Mouse (Mus musculus): ENCODE measurements at regions not wholly inside any gene's neighbourhood (a gene's known extent, or its start where the extent isn't known, plus 50 kb on each side); places are given as distances from the start of the nearest gene placed in this dataset.

GRCm38 (mm10) chr4:71283147-71283546, 474.6 kb downstream of the Gm11232 start:
- Histone ChIP-seq H3K27ac (ENCODE audit: low read length) (no peak overlapping the region), H3K9me3 (ENCODE audit: low read length) (no peaks in the 10 kb centered on the region), H3K36me3 (ENCODE audit: insufficient read depth, low read length) (no peaks in the 10 kb centered on the region), H3K4me2 (replicated peaks; ENCODE audit: low read depth, low read length) (no peak overlapping the region), H3K4me1 (ENCODE audit: insufficient read depth, low read depth, low read length) (no peaks in the 10 kb centered on the region), H3K4me3 (ENCODE audit: low read depth, low read length) (no peak overlapping the region), H3K9ac (replicated peaks; ENCODE audit: low read depth) (no peak overlapping the region), H3K27me3 (replicated peaks; ENCODE audit: insufficient read depth, low read length) (no peaks in the 10 kb centered on the region)
- TF ChIP-seq EP300 (IDR thresholded peaks at IDR 0.05) (no peak), CTCF (IDR thresholded peaks at IDR 0.05) (no peak)
- ATAC-seq, result no peak
- no peak for DNase-seq (ENCODE audit: low spot score)
- WGBS, result 74% methylated on average over 1 of the region's 1 CpGs

- H3K36me3 ChIP-seq (ENCODE audit: insufficient read depth, low read length), result no peaks in the 10 kb centered on the region
- no peaks in the 10 kb centered on the region for H3K9me3 ChIP-seq (ENCODE audit: low read length)
- no peaks in the 10 kb centered on the region for H3K27me3 ChIP-seq (replicated peaks; ENCODE audit: insufficient read depth, low read length)
- ATAC-seq (no peak), DNase-seq (ENCODE audit: low spot score) (no peak)
- H3K4me2 ChIP-seq (replicated peaks; ENCODE audit: low read depth, low read length), result no peak overlapping the region
- no peak overlapping the region for H3K4me3 ChIP-seq (ENCODE audit: low read depth, low read length)
- TF ChIP-seq CTCF (IDR thresholded peaks at IDR 0.05) (no peak), EP300 (IDR thresholded peaks at IDR 0.05) (no peak)
- H3K9ac ChIP-seq (replicated peaks; ENCODE audit: low read depth), result no peak overlapping the region
- no peaks in the 10 kb centered on the region for H3K4me1 ChIP-seq (ENCODE audit: insufficient read depth, low read depth, low read length)
- no peak overlapping the region for H3K27ac ChIP-seq (ENCODE audit: low read length)
- 25% methylated on average over 1 of the region's 1 CpGs for WGBS
Observed at GRCm38 (mm10) chr4:71279710-71280109, 478.1 kb downstream of the Gm11232 start.

- TF ChIP-seq EP300 (IDR thresholded peaks at IDR 0.05) (no peak), CTCF (IDR thresholded peaks at IDR 0.05) (no peak)
- Histone ChIP-seq H3K4me3 (ENCODE audit: low read depth, low read length) (no peak overlapping the region), H3K27ac (ENCODE audit: low read length) (no peak overlapping the region), H3K9ac (replicated peaks; ENCODE audit: low read depth) (no peak overlapping the region), H3K4me2 (replicated peaks; ENCODE audit: low read depth, low read length) (no peak overlapping the region), H3K27me3 (replicated peaks; ENCODE audit: insufficient read depth, low read length) (no peaks in the 10 kb centered on the region), H3K4me1 (ENCODE audit: insufficient read depth, low read depth, low read length) (no peaks in the 10 kb centered on the region), H3K9me3 (ENCODE audit: low read length) (no peaks in the 10 kb centered on the region), H3K36me3 (ENCODE audit: insufficient read depth, low read length) (no peaks in the 10 kb centered on the region)
- ATAC-seq, result no peak
- no peak for DNase-seq (ENCODE audit: low spot score)
- 58% methylated on average over 2 of the region's 2 CpGs for WGBS
Observed at GRCm38 (mm10) chr4:71259897-71260296, 497.9 kb downstream of the Gm11232 start.

- TF ChIP-seq CTCF (IDR thresholded peaks at IDR 0.05), result no peak
- TF ChIP-seq EP300 (IDR thresholded peaks at IDR 0.05), result no peak
- H3K4me3 ChIP-seq (ENCODE audit: low read depth, low read length), result no peak overlapping the region
- 71% methylated on average over 4 of the region's 4 CpGs for WGBS
- DNase-seq (ENCODE audit: low spot score) (no peak), ATAC-seq (no peak)
- H3K4me2 ChIP-seq (replicated peaks; ENCODE audit: low read depth, low read length), result no peak overlapping the region
- no peak overlapping the region for H3K9ac ChIP-seq (replicated peaks; ENCODE audit: low read depth)
- H3K36me3 ChIP-seq (ENCODE audit: insufficient read depth, low read length), result no peaks in the 10 kb centered on the region
- H3K27me3 ChIP-seq (replicated peaks; ENCODE audit: insufficient read depth, low read length), result no peaks in the 10 kb centered on the region
- no peak overlapping the region for H3K27ac ChIP-seq (ENCODE audit: low read length)
- H3K9me3 ChIP-seq (ENCODE audit: low read length), result no peaks in the 10 kb centered on the region
- H3K4me1 ChIP-seq (ENCODE audit: insufficient read depth, low read depth, low read length), result no peaks in the 10 kb centered on the region
Observed at GRCm38 (mm10) chr4:71230497-71230872, 527.3 kb downstream of the Gm11232 start.

GRCm38 (mm10) chr4:71229796-71230496, 527.8 kb downstream of the Gm11232 start:
- no peak overlapping the region for H3K4me2 ChIP-seq (replicated peaks; ENCODE audit: low read depth, low read length)
- no peaks in the 10 kb centered on the region for H3K27me3 ChIP-seq (replicated peaks; ENCODE audit: insufficient read depth, low read length)
- TF ChIP-seq CTCF (IDR thresholded peaks at IDR 0.05) (no peak), EP300 (IDR thresholded peaks at IDR 0.05) (no peak)
- no peaks in the 10 kb centered on the region for H3K4me1 ChIP-seq (ENCODE audit: insufficient read depth, low read depth, low read length)
- no peak overlapping the region for H3K4me3 ChIP-seq (ENCODE audit: low read depth, low read length)
- no peak overlapping the region for H3K9ac ChIP-seq (replicated peaks; ENCODE audit: low read depth)
- no peak for ATAC-seq
- 76% methylated on average over 3 of the region's 3 CpGs for WGBS
- DNase-seq (ENCODE audit: low spot score), result no peak
- H3K36me3 ChIP-seq (ENCODE audit: insufficient read depth, low read length), result no peaks in the 10 kb centered on the region
- H3K9me3 ChIP-seq (ENCODE audit: low read length), result no peaks in the 10 kb centered on the region
- H3K27ac ChIP-seq (ENCODE audit: low read length), result no peak overlapping the region

- Histone ChIP-seq H3K4me2 (replicated peaks; ENCODE audit: low read depth, low read length) (no peak overlapping the region), H3K4me3 (ENCODE audit: low read depth, low read length) (no peak overlapping the region), H3K9ac (replicated peaks; ENCODE audit: low read depth) (no peak overlapping the region), H3K36me3 (ENCODE audit: insufficient read depth, low read length) (no peaks in the 10 kb centered on the region), H3K27ac (ENCODE audit: low read length) (no peak overlapping the region), H3K27me3 (replicated peaks; ENCODE audit: insufficient read depth, low read length) (no peaks in the 10 kb centered on the region), H3K9me3 (ENCODE audit: low read length) (no peaks in the 10 kb centered on the region), H3K4me1 (ENCODE audit: insufficient read depth, low read depth, low read length) (no peaks in the 10 kb centered on the region)
- ATAC-seq (no peak), DNase-seq (ENCODE audit: low spot score) (no peak)
- TF ChIP-seq EP300 (IDR thresholded peaks at IDR 0.05) (no peak), CTCF (IDR thresholded peaks at IDR 0.05) (no peak)
- WGBS, result 27% methylated on average over 4 of the region's 4 CpGs
Observed at GRCm38 (mm10) chr4:71226653-71227052, 531.1 kb downstream of the Gm11232 start.

- DNase-seq (ENCODE audit: low spot score) (no peak), ATAC-seq (no peak)
- H3K9me3 ChIP-seq (ENCODE audit: low read length), result no peaks in the 10 kb centered on the region
- no peak overlapping the region for H3K4me2 ChIP-seq (replicated peaks; ENCODE audit: low read depth, low read length)
- TF ChIP-seq CTCF (IDR thresholded peaks at IDR 0.05), result no peak
- no peak for TF ChIP-seq EP300 (IDR thresholded peaks at IDR 0.05)
- H3K36me3 ChIP-seq (ENCODE audit: insufficient read depth, low read length), result no peaks in the 10 kb centered on the region
- H3K4me1 ChIP-seq (ENCODE audit: insufficient read depth, low read depth, low read length), result no peaks in the 10 kb centered on the region
- 65% methylated on average over 3 of the region's 3 CpGs for WGBS
- H3K27ac ChIP-seq (ENCODE audit: low read length), result no peak overlapping the region
- no peak overlapping the region for H3K4me3 ChIP-seq (ENCODE audit: low read depth, low read length)
- H3K27me3 ChIP-seq (replicated peaks; ENCODE audit: insufficient read depth, low read length), result no peaks in the 10 kb centered on the region
- no peak overlapping the region for H3K9ac ChIP-seq (replicated peaks; ENCODE audit: low read depth)
Observed at GRCm38 (mm10) chr4:71218060-71218459, 539.7 kb downstream of the Gm11232 start.
